Mouse (Mus musculus): ENCODE measurements around the gene Nin. TPM values are rescaled to one million over a fixed set of nuclear protein-coding genes. Genes with fewer than 3 reads are reported as not detected.

Gene Nin
- polyA plus RNA-seq, 1 experiment from 2014 or later: 14.8 TPM

DNA sequence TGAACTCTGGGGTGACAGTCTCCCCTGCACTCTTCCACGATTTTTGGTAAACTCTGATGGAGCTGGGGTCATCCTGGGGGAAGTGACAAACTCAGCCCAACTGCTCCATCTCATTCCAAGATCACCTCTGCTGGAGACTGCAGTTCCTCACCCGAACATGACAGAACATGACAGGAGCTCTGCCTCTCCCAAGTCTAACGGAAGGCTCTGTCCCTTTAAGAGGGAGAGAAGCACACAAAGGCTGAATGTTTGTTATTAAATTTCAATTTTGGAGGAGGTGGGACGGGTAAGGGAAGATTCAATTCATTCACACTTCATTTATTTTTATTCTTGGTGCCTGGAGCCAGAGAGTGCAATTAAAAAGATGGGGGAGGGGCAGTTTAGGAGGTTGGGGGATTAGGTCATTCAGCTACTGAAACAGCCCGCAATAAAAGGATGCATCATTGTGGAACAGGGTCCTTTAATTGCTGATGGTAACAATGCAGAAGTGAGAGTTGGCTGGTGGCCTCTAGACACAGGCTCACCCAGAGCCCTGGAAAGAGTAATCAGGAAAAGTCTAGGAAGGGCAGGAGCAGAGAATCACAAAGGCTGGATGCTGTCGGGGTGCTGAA is 44.8 kb downstream of the Nin start:
- Histone ChIP-seq H3K36me3 (ENCODE audit: control insufficient read depth, insufficient read depth, low read length) (no peaks in the 10 kb centered on the region), H3K4me1 (ENCODE audit: control insufficient read depth, insufficient read depth, low read length) (peaks cover 37% of the 10 kb centered on the region), H3K27me3 (replicated peaks; ENCODE audit: control insufficient read depth, insufficient read depth, low read length) (no peaks in the 10 kb centered on the region), H3K9ac (ENCODE audit: low read length) (0 out of 2 replicates have a peak overlapping the region, but pooled peaks have one; percentile 13), H3K27ac (ENCODE audit: low read depth, low read length) (no peak overlapping the region), H3K9me3 (replicated peaks; ENCODE audit: control insufficient read depth, low read length) (no peaks in the 10 kb centered on the region), H3K4me2 (ENCODE audit: low read length) (peak overlapping the region; percentile 16; the same call in 1 of the 2 replicates), H3K4me3 (ENCODE audit: low read depth, low read length) (no peak overlapping the region)
- DNase-seq (ENCODE audit: low spot score): peak; percentile 61
- peak; percentile 60 for ATAC-seq
- WGBS: 5% methylated on average over 6 of the region's 6 CpGs

DNA sequence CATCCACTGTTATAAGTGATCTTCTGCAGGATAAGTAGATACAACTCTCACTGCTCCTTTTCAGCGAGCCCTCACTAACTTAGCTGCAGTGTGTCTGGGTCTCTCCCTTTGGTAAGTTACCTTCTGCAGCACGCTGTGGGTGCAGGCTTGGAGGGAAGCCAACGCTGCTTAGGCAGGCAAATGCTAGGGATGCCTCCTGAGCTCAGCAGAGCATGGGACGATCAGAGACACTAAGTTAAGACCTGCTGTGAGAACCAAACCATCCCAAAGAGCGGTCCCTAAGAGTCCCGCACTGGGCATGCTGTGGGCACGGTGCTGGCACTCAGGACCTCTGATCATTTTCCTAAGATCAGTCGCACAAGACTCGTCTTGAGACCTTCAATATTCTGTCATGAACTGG is 45.7 kb downstream of the Nin start:
- no peaks in the 10 kb centered on the region for H3K36me3 ChIP-seq (ENCODE audit: control insufficient read depth, insufficient read depth, low read length)
- no peaks in the 10 kb centered on the region for H3K27me3 ChIP-seq (replicated peaks; ENCODE audit: control insufficient read depth, insufficient read depth, low read length)
- H3K4me2 ChIP-seq (ENCODE audit: low read length): no peak overlapping the region
- no peak overlapping the region for H3K9ac ChIP-seq (ENCODE audit: low read length)
- ATAC-seq (no peak), DNase-seq (ENCODE audit: low spot score) (peak; percentile 58)
- peaks cover 37% of the 10 kb centered on the region for H3K4me1 ChIP-seq (ENCODE audit: control insufficient read depth, insufficient read depth, low read length)
- WGBS: 34% methylated on average over 9 of the region's 9 CpGs
- no peaks in the 10 kb centered on the region for H3K9me3 ChIP-seq (replicated peaks; ENCODE audit: control insufficient read depth, low read length)
- no peak overlapping the region for H3K4me3 ChIP-seq (ENCODE audit: low read depth, low read length)
- H3K27ac ChIP-seq (ENCODE audit: low read depth, low read length): no peak overlapping the region

DNA sequence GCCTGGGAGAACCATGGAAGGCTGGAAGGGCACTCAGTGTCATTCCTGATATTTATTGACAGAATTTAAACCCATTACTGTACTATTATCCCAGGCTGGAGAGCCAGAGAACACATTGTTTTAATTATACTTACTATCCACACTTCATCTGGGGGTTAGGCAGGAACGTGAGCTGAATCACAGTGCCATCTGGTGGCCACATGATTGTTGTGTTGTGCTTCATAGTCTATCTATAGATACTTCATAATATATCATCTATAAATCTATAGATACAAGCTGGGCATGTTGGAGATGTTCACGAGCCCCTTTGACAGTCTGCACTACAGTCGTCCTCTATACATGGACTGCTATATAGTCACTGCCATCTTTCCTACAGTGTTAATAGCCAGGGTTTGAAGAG is 51.4 kb downstream of the Nin start:
- Histone ChIP-seq H3K27ac (ENCODE audit: low read depth, low read length) (no peak overlapping the region), H3K4me2 (ENCODE audit: low read length) (no peak overlapping the region), H3K4me3 (ENCODE audit: low read depth, low read length) (no peak overlapping the region), H3K27me3 (replicated peaks; ENCODE audit: control insufficient read depth, insufficient read depth, low read length) (no peaks in the 10 kb centered on the region), H3K36me3 (ENCODE audit: control insufficient read depth, insufficient read depth, low read length) (peaks cover 5% of the 10 kb centered on the region), H3K9ac (ENCODE audit: low read length) (no peak overlapping the region), H3K9me3 (replicated peaks; ENCODE audit: control insufficient read depth, low read length) (no peaks in the 10 kb centered on the region), H3K4me1 (ENCODE audit: control insufficient read depth, insufficient read depth, low read length) (no peaks in the 10 kb centered on the region)
- ATAC-seq: peak; percentile 68
- DNase-seq (ENCODE audit: low spot score): peak; percentile 75
- WGBS: 39% methylated on average over 3 of the region's 3 CpGs

DNA sequence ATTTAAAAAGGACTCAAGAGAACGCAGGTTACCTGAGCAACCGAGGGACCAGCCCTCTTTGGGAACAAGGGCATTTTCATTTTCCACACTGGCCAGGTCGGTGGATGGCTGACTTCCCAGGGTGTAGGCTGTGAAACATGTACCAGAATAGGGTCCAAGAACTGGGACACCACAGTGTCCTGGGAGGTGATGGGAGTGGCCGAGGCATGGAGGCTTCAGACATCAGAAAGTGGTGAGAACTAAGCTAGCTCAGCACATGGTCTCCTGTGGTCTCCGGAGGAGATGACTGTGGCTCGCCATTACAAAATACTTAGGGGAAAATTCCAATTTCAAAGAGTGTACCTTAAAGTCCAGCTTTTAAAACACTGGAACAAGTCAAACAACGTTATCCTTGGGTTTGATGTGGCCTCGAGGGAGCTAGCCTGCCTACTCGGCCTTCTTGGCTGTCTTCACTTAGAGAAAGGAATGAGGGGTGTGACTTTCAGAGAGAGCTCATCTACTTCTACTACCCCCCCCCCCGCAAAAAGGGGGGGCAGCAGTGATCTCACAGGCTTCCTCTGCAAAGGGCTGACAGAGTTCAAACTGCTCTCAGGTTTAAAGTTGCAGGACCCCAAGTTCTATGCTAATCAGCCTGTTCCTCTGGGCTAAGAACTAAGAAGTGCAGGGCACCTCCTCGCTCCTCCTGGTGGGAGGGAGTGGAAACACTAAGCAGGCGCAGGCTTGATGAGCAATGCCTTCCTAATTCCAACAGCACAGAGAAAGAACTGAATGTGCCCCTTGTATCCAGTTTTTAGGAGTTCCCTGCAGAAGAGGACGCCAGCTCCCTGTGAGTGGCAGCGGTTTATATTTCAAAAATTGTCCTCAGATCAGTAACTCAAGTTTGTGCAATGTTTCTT is 54.3 kb downstream of the Nin start:
- ATAC-seq (no peak), DNase-seq (ENCODE audit: low spot score) (no peak)
- Histone ChIP-seq H3K36me3 (ENCODE audit: control insufficient read depth, insufficient read depth, low read length) (peaks cover 28% of the 10 kb centered on the region), H3K4me3 (ENCODE audit: low read depth, low read length) (no peak overlapping the region), H3K27ac (ENCODE audit: low read depth, low read length) (no peak overlapping the region), H3K9ac (ENCODE audit: low read length) (no peak overlapping the region), H3K27me3 (replicated peaks; ENCODE audit: control insufficient read depth, insufficient read depth, low read length) (no peaks in the 10 kb centered on the region), H3K4me2 (ENCODE audit: low read length) (no peak overlapping the region), H3K9me3 (replicated peaks; ENCODE audit: control insufficient read depth, low read length) (no peaks in the 10 kb centered on the region), H3K4me1 (ENCODE audit: control insufficient read depth, insufficient read depth, low read length) (no peaks in the 10 kb centered on the region)
- WGBS: 69% methylated on average over 14 of the region's 14 CpGs

DNA sequence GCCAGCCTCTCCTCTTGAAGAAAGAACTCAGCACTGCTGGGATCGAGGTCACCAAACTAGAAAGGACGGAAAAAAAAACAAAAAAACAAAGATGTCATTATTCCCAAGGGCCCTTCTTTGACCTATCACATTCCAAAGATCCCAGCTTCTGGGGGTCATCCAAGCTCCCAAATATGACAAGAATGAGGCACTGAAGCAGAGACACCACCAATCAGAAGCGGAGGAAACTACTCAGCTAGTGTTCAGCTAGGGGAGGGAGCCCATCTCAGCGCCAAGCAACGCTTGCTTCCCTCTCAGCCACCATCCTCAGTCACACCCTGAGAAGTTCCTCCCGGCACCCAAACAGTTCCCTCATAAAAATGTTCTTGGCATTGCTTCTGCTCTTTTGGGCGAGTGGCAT is 62.8 kb downstream of the Nin start:
- DNase-seq (ENCODE audit: low spot score): no peak
- Histone ChIP-seq H3K4me1 (ENCODE audit: control insufficient read depth, insufficient read depth, low read length) (no peaks in the 10 kb centered on the region), H3K36me3 (ENCODE audit: control insufficient read depth, insufficient read depth, low read length) (peaks cover 74% of the 10 kb centered on the region), H3K27ac (ENCODE audit: low read depth, low read length) (no peak overlapping the region), H3K4me3 (ENCODE audit: low read depth, low read length) (no peak overlapping the region), H3K4me2 (ENCODE audit: low read length) (no peak overlapping the region), H3K27me3 (replicated peaks; ENCODE audit: control insufficient read depth, insufficient read depth, low read length) (no peaks in the 10 kb centered on the region), H3K9ac (ENCODE audit: low read length) (no peak overlapping the region), H3K9me3 (replicated peaks; ENCODE audit: control insufficient read depth, low read length) (no peaks in the 10 kb centered on the region)
- 75% methylated on average over 7 of the region's 7 CpGs for WGBS
- ATAC-seq: no peak

DNA sequence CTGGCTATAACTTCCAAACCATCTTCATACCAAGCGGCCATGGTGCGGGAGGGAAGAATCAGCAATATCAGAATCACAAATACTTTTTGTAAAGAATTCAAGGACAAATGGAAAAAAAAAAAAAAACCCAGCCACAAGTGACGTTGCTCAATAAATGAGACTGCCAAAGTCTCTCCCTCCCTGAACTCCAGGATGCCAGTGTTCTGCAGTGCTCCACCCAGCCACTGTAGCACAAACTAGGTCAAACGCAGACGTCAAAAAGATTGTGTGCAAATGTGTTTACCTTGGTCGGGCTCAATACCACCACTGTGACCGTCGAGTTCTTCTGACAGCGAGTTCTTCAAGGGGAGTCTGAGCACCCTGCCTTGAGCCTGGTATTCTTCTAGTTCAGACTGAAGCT is 64.8 kb downstream of the Nin start:
- Histone ChIP-seq H3K4me1 (ENCODE audit: control insufficient read depth, insufficient read depth, low read length) (no peaks in the 10 kb centered on the region), H3K4me2 (ENCODE audit: low read length) (no peak overlapping the region), H3K27me3 (replicated peaks; ENCODE audit: control insufficient read depth, insufficient read depth, low read length) (no peaks in the 10 kb centered on the region), H3K9me3 (replicated peaks; ENCODE audit: control insufficient read depth, low read length) (no peaks in the 10 kb centered on the region), H3K9ac (ENCODE audit: low read length) (no peak overlapping the region), H3K36me3 (ENCODE audit: control insufficient read depth, insufficient read depth, low read length) (peaks cover 73% of the 10 kb centered on the region), H3K27ac (ENCODE audit: low read depth, low read length) (no peak overlapping the region), H3K4me3 (ENCODE audit: low read depth, low read length) (no peak overlapping the region)
- no peak for ATAC-seq
- WGBS: 90% methylated on average over 9 of the region's 9 CpGs
- no peak for DNase-seq (ENCODE audit: low spot score)

DNA sequence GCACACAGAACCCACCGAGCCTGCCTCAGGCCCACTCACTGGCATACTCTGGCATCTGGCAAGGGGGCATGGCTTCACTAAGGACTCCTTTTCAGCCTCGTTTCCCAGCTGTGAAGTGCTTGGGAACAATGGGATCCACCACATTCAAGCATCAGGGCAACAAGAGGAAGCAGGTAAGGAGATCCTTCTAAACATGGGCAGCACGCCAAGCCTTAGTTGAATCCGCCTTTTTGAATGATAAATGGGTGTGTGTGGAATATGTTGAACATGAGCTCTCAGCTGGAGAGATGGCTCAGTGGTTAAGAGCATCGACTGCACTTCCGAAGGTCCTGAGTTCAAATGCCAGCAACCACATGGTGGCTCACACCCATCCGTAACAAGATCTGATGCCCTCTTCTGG is 66.2 kb downstream of the Nin start:
- DNase-seq (ENCODE audit: low spot score) (no peak), ATAC-seq (no peak)
- no peak overlapping the region for H3K27ac ChIP-seq (ENCODE audit: low read depth, low read length)
- no peak overlapping the region for H3K4me3 ChIP-seq (ENCODE audit: low read depth, low read length)
- H3K9ac ChIP-seq (ENCODE audit: low read length): no peak overlapping the region
- H3K27me3 ChIP-seq (replicated peaks; ENCODE audit: control insufficient read depth, insufficient read depth, low read length): no peaks in the 10 kb centered on the region
- no peak overlapping the region for H3K4me2 ChIP-seq (ENCODE audit: low read length)
- no peaks in the 10 kb centered on the region for H3K9me3 ChIP-seq (replicated peaks; ENCODE audit: control insufficient read depth, low read length)
- WGBS: 86% methylated on average over 7 of the region's 7 CpGs
- H3K4me1 ChIP-seq (ENCODE audit: control insufficient read depth, insufficient read depth, low read length): no peaks in the 10 kb centered on the region
- peaks cover 77% of the 10 kb centered on the region for H3K36me3 ChIP-seq (ENCODE audit: control insufficient read depth, insufficient read depth, low read length)

DNA sequence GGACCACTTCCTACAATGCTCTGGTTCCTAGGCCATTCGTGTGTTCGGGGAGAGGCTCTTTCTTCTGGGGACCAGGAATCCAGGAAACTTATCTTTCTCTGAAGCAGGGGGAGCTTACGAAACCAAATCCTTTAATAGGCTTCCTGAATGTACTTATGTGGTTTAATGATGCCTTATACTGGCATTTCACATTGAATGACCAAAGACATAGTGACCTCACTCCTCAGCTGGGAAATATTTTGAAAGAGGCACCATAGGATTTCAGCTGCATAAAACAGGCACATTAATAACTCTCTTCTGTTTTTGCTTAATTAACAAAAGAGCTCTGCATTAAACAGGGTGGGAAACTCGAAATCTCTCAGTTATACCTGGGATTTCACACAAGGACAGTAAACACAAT is 69.2 kb downstream of the Nin start:
- Histone ChIP-seq H3K9ac (ENCODE audit: low read length) (no peak overlapping the region), H3K36me3 (ENCODE audit: control insufficient read depth, insufficient read depth, low read length) (peaks cover 72% of the 10 kb centered on the region), H3K4me1 (ENCODE audit: control insufficient read depth, insufficient read depth, low read length) (no peaks in the 10 kb centered on the region), H3K9me3 (replicated peaks; ENCODE audit: control insufficient read depth, low read length) (no peaks in the 10 kb centered on the region), H3K27ac (ENCODE audit: low read depth, low read length) (no peak overlapping the region), H3K4me2 (ENCODE audit: low read length) (no peak overlapping the region), H3K27me3 (replicated peaks; ENCODE audit: control insufficient read depth, insufficient read depth, low read length) (no peaks in the 10 kb centered on the region), H3K4me3 (ENCODE audit: low read depth, low read length) (no peak overlapping the region)
- ATAC-seq: no peak
- WGBS: 46% methylated on average over 4 of the region's 4 CpGs
- no peak for DNase-seq (ENCODE audit: low spot score)

DNA sequence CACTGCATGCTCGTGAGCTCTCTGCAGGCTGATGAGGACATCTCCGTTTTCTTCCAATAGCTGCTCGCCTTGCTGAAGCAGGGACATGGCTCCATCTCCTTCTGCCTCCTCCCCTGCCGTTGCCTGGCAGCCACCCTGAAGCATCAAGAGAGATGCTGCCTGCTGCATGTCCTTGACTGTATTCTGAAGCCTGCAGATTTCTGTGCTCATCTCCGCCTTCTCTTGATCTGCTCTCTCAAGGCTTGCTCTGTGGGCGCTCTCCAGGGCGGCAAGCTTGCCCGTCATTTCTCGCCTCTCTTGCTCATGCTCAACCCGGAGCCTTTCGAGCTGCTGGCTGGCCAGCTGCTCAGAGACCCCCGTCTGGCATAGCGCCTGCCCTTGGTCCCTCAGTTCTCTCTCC is 70.1 kb downstream of the Nin start:
- no peak for DNase-seq (ENCODE audit: low spot score)
- H3K36me3 ChIP-seq (ENCODE audit: control insufficient read depth, insufficient read depth, low read length): peaks cover 73% of the 10 kb centered on the region
- no peak overlapping the region for H3K27ac ChIP-seq (ENCODE audit: low read depth, low read length)
- H3K27me3 ChIP-seq (replicated peaks; ENCODE audit: control insufficient read depth, insufficient read depth, low read length): no peaks in the 10 kb centered on the region
- no peak overlapping the region for H3K4me3 ChIP-seq (ENCODE audit: low read depth, low read length)
- H3K9me3 ChIP-seq (replicated peaks; ENCODE audit: control insufficient read depth, low read length): no peaks in the 10 kb centered on the region
- ATAC-seq: no peak
- H3K4me2 ChIP-seq (ENCODE audit: low read length): no peak overlapping the region
- no peaks in the 10 kb centered on the region for H3K4me1 ChIP-seq (ENCODE audit: control insufficient read depth, insufficient read depth, low read length)
- WGBS: 91% methylated on average over 13 of the region's 13 CpGs
- no peak overlapping the region for H3K9ac ChIP-seq (ENCODE audit: low read length)

Data from forebrain, embryonic 14.5 days (tissue).